Mouse (Mus musculus) ES-Bruce4 (cell line): ENCODE results near the gene Prss27.
A peak's percentile ranks its signal among the peaks of the same experiment; 100 is the strongest.

Source experiments
- CTCF ChIP-seq: IDR thresholded peaks from one replicate; pipeline ENCODE4 v1.8.1; 2011; ENCODE audit warnings: low read depth, low read length
- EP300 ChIP-seq: IDR thresholded peaks from 2 replicates; pipeline ENCODE4 v1.6.1; 2011; ENCODE audit warnings: low read depth, low read length; ENCODE audit not compliant: insufficient read depth
- POLR2A ChIP-seq: IDR thresholded peaks from one replicate; pipeline ENCODE4 v1.8.1; 2011; ENCODE audit warnings: low read length; ENCODE audit not compliant: insufficient read depth

- TF ChIP-seq POLR2A (no peak), CTCF (no peak), EP300 (0 out of 2 replicates have a peak, but pooled peaks have one; percentile 74)
These were observed 8.1 kb downstream of the Prss27 start for GRCm38 (mm10) chr17:24046026-24046425.
